Mouse (Mus musculus) liver, embryonic 12.5 days (tissue): ENCODE results near the gene Izumo1r. TPM values are rescaled to one million over a fixed set of nuclear protein-coding genes. Genes with fewer than 3 reads are reported as not detected.
A peak's percentile ranks its signal among the peaks of the same experiment; 100 is the strongest.

Experiments used
- ATAC-seq: fragments of 200-750 bp; cut with Nextera tagmentation; 2 replicates; pipeline ENCODE4 v1.8.0; 2017; ENCODE audit warnings: moderate number of reproducible peaks, mild to moderate bottlenecking, moderate library complexity
- H3K27ac ChIP-seq: fragments of 300-500 bp; sonication (generic); 2 replicates; pipeline ENCODE4 v1.5.1; 2016; ENCODE audit warnings: mild to moderate bottlenecking
- H3K27me3 ChIP-seq: fragments of 300-500 bp; sonication (generic); replicated peaks from 2 replicates; pipeline ENCODE4 v1.6.1; 2016; ENCODE audit warnings: mild to moderate bottlenecking, moderate library complexity
- H3K36me3 ChIP-seq: fragments of 300-500 bp; sonication (generic); 2 replicates; pipeline ENCODE4 v1.6.1; 2016; ENCODE audit warnings: mild to moderate bottlenecking, moderate library complexity
- H3K4me1 ChIP-seq: fragments of 300-500 bp; sonication (generic); 2 replicates; pipeline ENCODE4 v1.6.1; 2016
- H3K4me2 ChIP-seq: fragments of 300-500 bp; sonication (generic); 2 replicates; pipeline ENCODE4 v1.6.1; 2016; ENCODE audit warnings: mild to moderate bottlenecking, moderate library complexity
- H3K4me3 ChIP-seq: fragments of 300-500 bp; sonication (generic); 2 replicates; pipeline ENCODE4 v1.5.1; 2016; ENCODE audit warnings: mild to moderate bottlenecking, moderate library complexity
- H3K9ac ChIP-seq: fragments of 300-500 bp; sonication (generic); 2 replicates; pipeline ENCODE4 v1.6.1; 2016; ENCODE audit warnings: mild to moderate bottlenecking, moderate library complexity
- H3K9me3 ChIP-seq: fragments of 300-500 bp; sonication (generic); replicated peaks from 2 replicates; pipeline ENCODE4 v1.6.1; 2016; ENCODE audit warnings: mild to moderate bottlenecking, moderate library complexity
- WGBS: fragments of 180-500 bp; shearing (Covaris S2); methylation state at CpG from one replicate; pipeline ENCODE4 v1.1.7; 2016; ENCODE audit not compliant: insufficient replicate concordance; 5-methylcytosine and 5-hydroxymethylcytosine counted together
- polyA plus RNA-seq: library from polyadenylated mRNA; unstranded; fragments of >200 nt; fragmentation: Nextera tagmentation; extraction: Ambion mirVana; gene quantifications from 2 replicates; pipeline ENCODE4 v1.2.1, GENCODE M21; 2016

Izumo1r gene
- polyA plus RNA-seq, 1 experiment from 2014 or later: not detected

GRCm38 (mm10) chr9:14859868-14860639 is 43.7 kb downstream of the Izumo1r start, which contains the start of gene Gpr83:
TSS of gene Gpr83 (plus strand) at chr9:14860210.
- 0 out of 2 replicates have a peak, but pooled peaks cover 4% of the 10 kb centered on the region for H3K4me1 ChIP-seq
- no peak within 1 kb of the TSS for H3K9ac ChIP-seq
- H3K36me3 ChIP-seq: no peaks in the 10 kb centered on the region
- ATAC-seq: no peak
- no peak within 1 kb of the TSS for H3K27ac ChIP-seq
- WGBS: 5% methylated on average over 47 of the region's 47 CpGs
- H3K4me2 ChIP-seq: peak within 1 kb of the TSS; percentile 57
- no peaks in the 10 kb centered on the region for H3K9me3 ChIP-seq
- peak within 1 kb of the TSS; percentile 32 for H3K4me3 ChIP-seq
- H3K27me3 ChIP-seq: peaks cover 79% of the 10 kb centered on the region

- Histone ChIP-seq H3K36me3 (no peaks in the 10 kb centered on the region), H3K4me2 (no peak overlapping the region), H3K9ac (no peak overlapping the region), H3K27ac (no peak overlapping the region), H3K4me3 (no peak overlapping the region), H3K4me1 (0 out of 2 replicates have a peak, but pooled peaks cover 4% of the 10 kb centered on the region), H3K27me3 (peaks cover 73% of the 10 kb centered on the region), H3K9me3 (no peaks in the 10 kb centered on the region)
- ATAC-seq: no peak
- WGBS: 57% methylated on average over 3 of the region's 3 CpGs
These were observed 45.0 kb downstream of the Izumo1r start for GRCm38 (mm10) chr9:14858782-14859181.

- WGBS: 41% methylated on average over 7 of the region's 7 CpGs
- no peak overlapping the region for H3K4me2 ChIP-seq
- H3K9ac ChIP-seq: no peak overlapping the region
These were observed 45.5 kb downstream of the Izumo1r start for GRCm38 (mm10) chr9:14858170-14858706.

GRCm38 (mm10) chr9:14856922-14857654 is 46.7 kb downstream of the Izumo1r start:
- Histone ChIP-seq H3K9ac (no peak overlapping the region), H3K36me3 (no peaks in the 10 kb centered on the region), H3K27me3 (peaks cover 56% of the 10 kb centered on the region), H3K4me2 (no peak overlapping the region), H3K27ac (no peak overlapping the region), H3K4me3 (no peak overlapping the region), H3K9me3 (no peaks in the 10 kb centered on the region), H3K4me1 (0 out of 2 replicates have a peak, but pooled peaks cover 4% of the 10 kb centered on the region)
- ATAC-seq: no peak
- 38% methylated on average over 4 of the region's 4 CpGs for WGBS

More at GRCm38 (mm10) chr9:14858170-14858706, 45.5 kb downstream of the Izumo1r start:
- Histone ChIP-seq H3K4me3 (no peak overlapping the region), H3K4me1 (0 out of 2 replicates have a peak, but pooled peaks cover 4% of the 10 kb centered on the region), H3K27ac (no peak overlapping the region), H3K27me3 (peaks cover 68% of the 10 kb centered on the region), H3K36me3 (no peaks in the 10 kb centered on the region), H3K9me3 (no peaks in the 10 kb centered on the region)
- no peak for ATAC-seq

- H3K4me2 ChIP-seq: no peak overlapping the region
- 67% methylated on average over 4 of the region's 4 CpGs for WGBS
- ATAC-seq: no peak
- H3K4me3 ChIP-seq: no peak overlapping the region
- H3K27me3 ChIP-seq: peaks cover 31% of the 10 kb centered on the region
- no peaks in the 10 kb centered on the region for H3K36me3 ChIP-seq
- no peak overlapping the region for H3K9ac ChIP-seq
- H3K27ac ChIP-seq: no peak overlapping the region
- no peaks in the 10 kb centered on the region for H3K9me3 ChIP-seq
- H3K4me1 ChIP-seq: no peaks in the 10 kb centered on the region
These were observed 49.2 kb downstream of the Izumo1r start for GRCm38 (mm10) chr9:14854585-14854984.

GRCm38 (mm10) chr9:14848267-14848935 is 55.3 kb downstream of the Izumo1r start:
- WGBS: 61% methylated on average over 1 of the region's 1 CpGs
- ATAC-seq: no peak

GRCm38 (mm10) chr9:14846428-14846827 is 57.3 kb downstream of the Izumo1r start:
- ATAC-seq: no peak
- WGBS: 33% methylated on average over 5 of the region's 5 CpGs
- H3K27me3 ChIP-seq: no peaks in the 10 kb centered on the region
- H3K4me1 ChIP-seq: no peaks in the 10 kb centered on the region
- H3K27ac ChIP-seq: no peak overlapping the region
- H3K4me2 ChIP-seq: no peak overlapping the region
- no peaks in the 10 kb centered on the region for H3K36me3 ChIP-seq
- no peaks in the 10 kb centered on the region for H3K9me3 ChIP-seq
- H3K9ac ChIP-seq: no peak overlapping the region
- no peak overlapping the region for H3K4me3 ChIP-seq

More at GRCm38 (mm10) chr9:14848267-14848935, 55.3 kb downstream of the Izumo1r start:
- H3K9ac ChIP-seq: no peak overlapping the region
- no peaks in the 10 kb centered on the region for H3K36me3 ChIP-seq
- H3K4me2 ChIP-seq: no peak overlapping the region
- H3K27ac ChIP-seq: no peak overlapping the region
- H3K9me3 ChIP-seq: no peaks in the 10 kb centered on the region
- no peak overlapping the region for H3K4me3 ChIP-seq
- H3K27me3 ChIP-seq: no peaks in the 10 kb centered on the region
- H3K4me1 ChIP-seq: no peaks in the 10 kb centered on the region

- Histone ChIP-seq H3K4me1 (no peaks in the 10 kb centered on the region), H3K27ac (no peak overlapping the region), H3K36me3 (0 out of 2 replicates have a peak, but pooled peaks cover 3% of the 10 kb centered on the region), H3K9me3 (no peaks in the 10 kb centered on the region), H3K27me3 (no peaks in the 10 kb centered on the region), H3K9ac (no peak overlapping the region), H3K4me3 (no peak overlapping the region), H3K4me2 (no peak overlapping the region)
- ATAC-seq: no peak
- WGBS: 76% methylated on average over 3 of the region's 3 CpGs
These were observed 59.8 kb downstream of the Izumo1r start for GRCm38 (mm10) chr9:14843901-14844300.

- 0 out of 2 replicates have a peak, but pooled peaks cover 3% of the 10 kb centered on the region for H3K36me3 ChIP-seq
- no peaks in the 10 kb centered on the region for H3K9me3 ChIP-seq
- H3K4me1 ChIP-seq: no peaks in the 10 kb centered on the region
- no peaks in the 10 kb centered on the region for H3K27me3 ChIP-seq
- H3K4me2 ChIP-seq: no peak overlapping the region
- WGBS: 81% methylated on average over 6 of the region's 6 CpGs
- no peak overlapping the region for H3K4me3 ChIP-seq
- no peak overlapping the region for H3K9ac ChIP-seq
- no peak overlapping the region for H3K27ac ChIP-seq
- ATAC-seq: no peak
These were observed 60.4 kb downstream of the Izumo1r start for GRCm38 (mm10) chr9:14843311-14843857.

- H3K9ac ChIP-seq: no peak overlapping the region
- H3K27ac ChIP-seq: no peak overlapping the region
- no peaks in the 10 kb centered on the region for H3K27me3 ChIP-seq
- no peaks in the 10 kb centered on the region for H3K4me1 ChIP-seq
- H3K9me3 ChIP-seq: no peaks in the 10 kb centered on the region
- ATAC-seq: no peak
- no peak overlapping the region for H3K4me3 ChIP-seq
- peaks cover 8% of the 10 kb centered on the region; the same call in 1 of the 2 replicates for H3K36me3 ChIP-seq
- WGBS: 79% methylated on average over 10 of the region's 10 CpGs
- no peak overlapping the region for H3K4me2 ChIP-seq
These were observed 61.6 kb downstream of the Izumo1r start for GRCm38 (mm10) chr9:14841878-14842761.
